Mouse (Mus musculus): Measurements from ENCODE around the gene Adamts18. TPM values are rescaled to one million over a fixed set of nuclear protein-coding genes. Genes with fewer than 3 reads are reported as not detected.

Gene Adamts18
- polyA plus RNA-seq (2016; fragmentation: Nextera tagmentation; extraction: Ambion mirVana), result 1.2 and 5.2 TPM in 2 replicates

- DNase-seq (ENCODE audit: low spot score), result no peak
- peak within 1 kb of the TSS; percentile 60 for H3K27ac ChIP-seq
- H3K36me3 ChIP-seq, result no peaks in the 10 kb centered on the region
- WGBS, result under 1% methylated on average over 32 of the region's 32 CpGs
- H3K4me1 ChIP-seq, result peaks cover 14% of the 10 kb centered on the region
- H3K4me3 ChIP-seq, result peak within 1 kb of the TSS; percentile 68
- no peaks in the 10 kb centered on the region for H3K9me3 ChIP-seq
- H3K27me3 ChIP-seq (ENCODE audit: insufficient read depth, poor library complexity, severe bottlenecking), result peaks cover 55% of the 10 kb centered on the region
Observed at GRCm38 (mm10) chr8:113848653-113849135, at the start of gene Adamts18. Gene Adamts18, minus strand, starts transcription at chr8:113848738.

- Histone ChIP-seq H3K36me3 (no peaks in the 10 kb centered on the region), H3K9me3 (no peaks in the 10 kb centered on the region), H3K4me1 (no peaks in the 10 kb centered on the region), H3K4me3 (no peak overlapping the region), H3K27ac (no peak overlapping the region), H3K27me3 (ENCODE audit: insufficient read depth, poor library complexity, severe bottlenecking) (no peaks in the 10 kb centered on the region)
- DNase-seq (ENCODE audit: low spot score), result no peak
- WGBS, result 83% methylated on average over 1 of the region's 1 CpGs
Observed at GRCm38 (mm10) chr8:113896446-113896845, 47.9 kb upstream of the Adamts18 start.

GRCm38 (mm10) chr8:113891376-113891775 lies 42.8 kb upstream of the Adamts18 start:
- H3K4me3 ChIP-seq, result no peak overlapping the region
- 47% methylated on average over 3 of the region's 3 CpGs for WGBS

DNA sequence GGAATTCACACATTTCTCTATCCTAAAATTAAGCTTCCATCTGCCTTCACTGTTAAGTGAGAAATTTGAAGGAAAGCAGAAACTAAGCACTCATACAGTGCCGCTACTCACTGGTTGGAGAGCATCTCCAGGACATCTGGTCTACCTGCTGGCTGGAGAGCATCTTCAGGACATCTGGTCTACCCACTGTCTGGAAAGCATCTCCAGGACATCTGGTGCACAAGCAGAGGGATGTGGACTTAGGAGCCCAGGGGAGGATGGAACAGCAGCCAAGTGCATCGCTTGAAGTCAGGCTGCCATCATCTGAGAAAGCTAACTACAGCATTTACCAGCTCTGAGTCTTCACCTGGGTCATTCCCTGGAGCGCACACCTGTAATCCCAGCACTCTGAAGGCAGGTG lies 38.0 kb upstream of the Adamts18 start:
- Histone ChIP-seq H3K4me3 (no peak overlapping the region), H3K9me3 (no peaks in the 10 kb centered on the region), H3K4me1 (no peaks in the 10 kb centered on the region), H3K27me3 (ENCODE audit: insufficient read depth, poor library complexity, severe bottlenecking) (no peaks in the 10 kb centered on the region), H3K27ac (no peak overlapping the region), H3K36me3 (no peaks in the 10 kb centered on the region)
- peak; percentile 61 for DNase-seq (ENCODE audit: low spot score)
- 88% methylated on average over 3 of the region's 3 CpGs for WGBS

More at GRCm38 (mm10) chr8:113891376-113891775, 42.8 kb upstream of the Adamts18 start:
- Histone ChIP-seq H3K9me3 (no peaks in the 10 kb centered on the region), H3K27ac (no peak overlapping the region), H3K36me3 (no peaks in the 10 kb centered on the region), H3K27me3 (ENCODE audit: insufficient read depth, poor library complexity, severe bottlenecking) (no peaks in the 10 kb centered on the region), H3K4me1 (no peaks in the 10 kb centered on the region)
- no peak for DNase-seq (ENCODE audit: low spot score)

DNA sequence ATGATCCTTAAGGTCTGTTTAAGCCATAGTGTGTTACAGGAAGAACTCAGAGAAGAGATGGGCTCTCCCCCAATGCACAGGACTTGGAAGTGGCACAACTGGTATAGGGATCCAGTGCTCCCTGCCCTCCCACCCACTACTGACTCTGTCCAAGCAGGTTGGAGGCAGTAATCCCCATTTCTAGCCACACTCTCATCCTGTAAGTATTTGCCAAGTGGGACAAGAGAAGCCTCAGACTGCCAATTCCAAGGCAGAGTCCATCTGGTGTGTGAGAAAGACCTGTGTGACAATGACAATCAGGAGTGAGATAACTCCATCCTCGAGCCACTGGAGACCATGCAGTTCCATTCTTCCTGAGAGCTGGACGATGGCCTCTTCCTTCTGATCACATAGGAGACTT lies 36.6 kb upstream of the Adamts18 start:
- no peak overlapping the region for H3K4me3 ChIP-seq
- no peak for DNase-seq (ENCODE audit: low spot score)
- H3K9me3 ChIP-seq, result no peaks in the 10 kb centered on the region
- H3K36me3 ChIP-seq, result no peaks in the 10 kb centered on the region
- no peak overlapping the region for H3K27ac ChIP-seq
- WGBS, result 66% methylated on average over 2 of the region's 2 CpGs
- no peaks in the 10 kb centered on the region for H3K27me3 ChIP-seq (ENCODE audit: insufficient read depth, poor library complexity, severe bottlenecking)
- H3K4me1 ChIP-seq, result no peaks in the 10 kb centered on the region

DNA sequence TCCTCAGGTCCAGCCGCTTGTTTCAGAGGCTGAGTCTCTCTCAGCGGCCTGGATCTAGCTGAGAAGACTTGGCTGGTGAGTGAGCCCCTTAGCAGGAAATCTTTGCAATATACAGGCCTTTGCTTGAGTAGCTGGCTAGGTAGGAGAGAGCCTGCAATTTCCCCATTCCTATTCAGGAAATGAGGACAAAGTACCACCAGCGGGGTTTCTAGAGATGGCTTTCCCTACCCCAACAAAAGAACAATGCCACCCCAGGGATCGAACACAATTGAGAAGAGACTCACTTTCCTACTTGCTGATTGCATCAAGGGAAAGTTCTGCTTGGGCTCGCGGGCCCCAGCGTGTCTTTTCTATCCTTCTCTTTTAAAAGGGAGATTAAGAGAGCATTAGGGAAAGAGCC lies 35.5 kb upstream of the Adamts18 start:
- 39% methylated on average over 7 of the region's 7 CpGs for WGBS
- DNase-seq (ENCODE audit: low spot score), result no peak

DNA sequence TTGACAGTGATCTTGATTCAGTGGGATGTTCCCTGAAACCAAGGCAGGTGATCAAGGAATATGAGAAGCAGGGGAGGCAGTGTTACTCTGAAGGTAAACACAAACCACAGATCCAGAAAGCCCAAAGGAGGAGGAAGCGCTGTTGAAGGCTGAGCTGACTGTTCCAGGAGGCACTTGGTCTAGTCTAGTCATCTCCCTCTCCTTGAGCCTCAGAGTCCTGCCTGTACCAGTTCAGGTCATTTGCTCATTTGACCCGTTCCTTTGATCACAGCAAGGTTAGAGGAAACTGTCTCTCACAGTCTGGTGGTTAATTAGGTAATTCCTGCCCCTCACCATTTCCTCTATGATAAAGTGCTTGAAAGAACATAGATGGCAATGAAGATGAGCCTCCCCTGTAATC lies 34.0 kb upstream of the Adamts18 start:
- no peak overlapping the region for H3K27ac ChIP-seq
- no peaks in the 10 kb centered on the region for H3K36me3 ChIP-seq
- peaks cover 4% of the 10 kb centered on the region; the same call in 1 of the 2 replicates for H3K4me1 ChIP-seq
- H3K9me3 ChIP-seq, result no peaks in the 10 kb centered on the region
- peak; percentile 53 for DNase-seq (ENCODE audit: low spot score)
- no peaks in the 10 kb centered on the region for H3K27me3 ChIP-seq (ENCODE audit: insufficient read depth, poor library complexity, severe bottlenecking)
- H3K4me3 ChIP-seq, result no peak overlapping the region
- 51% methylated on average over 2 of the region's 2 CpGs for WGBS

More for the DNA sequence above, 35.5 kb upstream of the Adamts18 start:
- H3K36me3 ChIP-seq, result no peaks in the 10 kb centered on the region
- no peaks in the 10 kb centered on the region for H3K27me3 ChIP-seq (ENCODE audit: insufficient read depth, poor library complexity, severe bottlenecking)
- no peak overlapping the region for H3K4me3 ChIP-seq
- H3K9me3 ChIP-seq, result no peaks in the 10 kb centered on the region
- no peak overlapping the region for H3K27ac ChIP-seq
- no peaks in the 10 kb centered on the region for H3K4me1 ChIP-seq

DNA sequence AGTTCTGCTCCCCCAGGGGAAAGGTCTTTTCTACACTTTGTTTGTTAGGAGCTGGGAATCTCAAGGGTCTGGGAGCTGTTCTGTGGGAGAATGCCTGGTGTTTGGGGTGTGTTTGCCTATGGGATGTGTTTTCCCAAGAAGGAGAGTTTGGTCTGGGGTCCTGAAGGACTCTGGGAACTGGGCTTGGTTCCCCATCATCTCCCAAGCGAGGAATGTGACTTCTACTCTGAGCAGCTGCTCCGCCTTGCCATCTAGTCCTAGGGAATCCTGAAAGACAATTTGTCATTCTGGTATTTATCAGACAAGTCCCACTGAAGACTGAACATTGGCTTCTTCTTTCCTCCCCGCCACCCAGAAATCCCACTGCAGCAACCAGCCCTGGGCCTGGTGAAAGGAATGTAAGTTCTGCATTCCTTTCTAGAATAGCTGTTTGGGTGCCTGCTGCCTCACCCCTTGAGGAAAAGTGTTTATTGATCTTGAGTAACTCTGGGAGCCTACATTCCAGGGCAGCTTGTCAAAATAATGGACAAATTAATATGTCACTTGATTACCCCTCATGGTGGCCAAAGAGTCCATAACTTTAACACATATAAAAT lies 30.0 kb upstream of the Adamts18 start:
- no peaks in the 10 kb centered on the region for H3K9me3 ChIP-seq
- no peaks in the 10 kb centered on the region for H3K27me3 ChIP-seq (ENCODE audit: insufficient read depth, poor library complexity, severe bottlenecking)
- DNase-seq (ENCODE audit: low spot score), result peak; percentile 19
- no peak overlapping the region for H3K4me3 ChIP-seq
- WGBS, result 42% methylated on average over 3 of the region's 3 CpGs
- peaks cover 4% of the 10 kb centered on the region; the same call in 1 of the 2 replicates for H3K4me1 ChIP-seq
- H3K36me3 ChIP-seq, result no peaks in the 10 kb centered on the region
- no peak overlapping the region for H3K27ac ChIP-seq

DNA sequence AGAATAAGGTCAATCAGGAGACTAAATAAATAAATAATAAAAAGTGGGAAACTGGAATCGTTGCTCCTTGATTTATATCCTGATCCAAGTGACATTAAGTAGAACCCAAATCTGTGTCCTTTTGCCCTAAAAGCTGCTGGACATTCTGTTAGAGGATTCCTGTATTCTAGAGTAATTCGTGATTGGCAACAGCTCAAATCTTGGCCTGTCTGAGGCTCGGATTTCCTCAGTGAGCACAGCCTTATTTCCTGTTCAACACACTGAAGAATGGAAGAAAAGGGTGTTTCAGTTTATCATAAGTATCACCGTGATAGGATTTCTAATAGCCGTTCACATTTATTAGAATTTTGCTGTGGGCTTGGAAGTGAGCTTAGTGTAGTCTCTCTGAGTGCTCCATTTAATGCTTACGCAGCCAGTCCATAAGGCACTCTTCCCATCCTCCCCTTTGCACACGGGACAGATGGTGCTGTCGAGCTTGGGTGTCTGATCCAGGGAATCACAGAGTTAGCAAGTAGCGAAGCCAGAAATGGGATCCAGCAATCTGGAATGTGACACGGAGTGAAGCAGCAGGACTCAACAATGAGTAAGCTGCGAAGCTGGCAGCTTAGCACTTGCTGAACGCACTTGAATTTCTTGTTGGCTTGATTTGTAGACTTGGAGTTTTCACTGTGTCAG lies 25.0 kb upstream of the Adamts18 start:
- DNase-seq (ENCODE audit: low spot score), result peak; percentile 42
- Histone ChIP-seq H3K4me1 (peaks cover 4% of the 10 kb centered on the region; the same call in 1 of the 2 replicates), H3K27me3 (ENCODE audit: insufficient read depth, poor library complexity, severe bottlenecking) (no peaks in the 10 kb centered on the region), H3K27ac (no peak overlapping the region), H3K4me3 (no peak overlapping the region), H3K36me3 (no peaks in the 10 kb centered on the region), H3K9me3 (no peaks in the 10 kb centered on the region)
- 80% methylated on average over 12 of the region's 12 CpGs for WGBS

GRCm38 (mm10) chr8:113872436-113872835 lies 23.9 kb upstream of the Adamts18 start:
- Histone ChIP-seq H3K36me3 (no peaks in the 10 kb centered on the region), H3K27ac (no peak overlapping the region)

GRCm38 (mm10) chr8:113866530-113866929 lies 18.0 kb upstream of the Adamts18 start:
- no peaks in the 10 kb centered on the region for H3K9me3 ChIP-seq
- 77% methylated on average over 4 of the region's 4 CpGs for WGBS
- H3K27ac ChIP-seq, result no peak overlapping the region
- no peaks in the 10 kb centered on the region for H3K27me3 ChIP-seq (ENCODE audit: insufficient read depth, poor library complexity, severe bottlenecking)
- no peaks in the 10 kb centered on the region for H3K36me3 ChIP-seq
- no peak overlapping the region for H3K4me3 ChIP-seq
- no peak for DNase-seq (ENCODE audit: low spot score)
- H3K4me1 ChIP-seq, result no peaks in the 10 kb centered on the region

More at GRCm38 (mm10) chr8:113872436-113872835, 23.9 kb upstream of the Adamts18 start:
- Histone ChIP-seq H3K27me3 (ENCODE audit: insufficient read depth, poor library complexity, severe bottlenecking) (no peaks in the 10 kb centered on the region), H3K4me1 (no peaks in the 10 kb centered on the region), H3K9me3 (no peaks in the 10 kb centered on the region), H3K4me3 (no peak overlapping the region)
- peak; percentile 31 for DNase-seq (ENCODE audit: low spot score)
- 86% methylated on average over 6 of the region's 6 CpGs for WGBS

DNA sequence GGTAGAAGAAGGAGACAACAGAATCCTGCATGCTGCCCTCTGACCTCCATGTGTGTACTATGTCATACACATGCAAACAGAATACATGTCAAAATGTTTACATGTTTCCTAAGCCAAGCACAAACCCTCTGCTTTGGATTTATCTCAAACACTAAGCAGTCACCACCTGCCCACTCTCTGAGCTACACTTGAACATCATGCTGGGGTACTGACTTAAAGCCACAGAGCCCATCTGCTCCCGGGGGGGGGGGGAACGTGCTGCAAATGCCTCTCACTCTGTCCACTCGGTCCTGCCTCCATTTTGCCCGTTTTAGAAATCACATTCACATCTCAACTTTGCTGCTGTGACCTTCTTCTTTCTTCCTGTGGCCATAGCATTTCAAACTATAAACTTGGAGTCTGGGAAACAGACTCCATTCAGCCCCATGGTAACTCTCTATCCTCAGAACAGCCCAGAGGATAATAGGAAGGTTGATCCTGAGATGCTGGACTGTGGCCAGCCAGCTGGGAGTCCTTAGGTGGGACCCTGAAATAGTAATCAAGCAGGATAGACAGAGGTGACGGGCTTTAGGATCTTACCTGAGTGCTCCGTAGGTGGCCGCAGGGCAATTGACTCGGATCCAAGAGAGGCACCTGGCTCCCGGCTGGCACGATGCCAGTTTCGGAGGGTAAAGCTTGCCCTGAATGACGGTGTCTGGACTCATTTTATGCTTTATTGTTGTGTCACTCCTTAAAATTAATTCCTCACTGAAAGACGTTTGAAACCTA lies 17.0 kb upstream of the Adamts18 start:
- H3K9me3 ChIP-seq, result no peaks in the 10 kb centered on the region
- no peaks in the 10 kb centered on the region for H3K36me3 ChIP-seq
- H3K27me3 ChIP-seq (ENCODE audit: insufficient read depth, poor library complexity, severe bottlenecking), result no peaks in the 10 kb centered on the region
- no peaks in the 10 kb centered on the region for H3K4me1 ChIP-seq
- no peak overlapping the region for H3K27ac ChIP-seq
- WGBS, result 85% methylated on average over 13 of the region's 13 CpGs
- peak; percentile 59 for DNase-seq (ENCODE audit: low spot score)
- H3K4me3 ChIP-seq, result no peak overlapping the region

Measured in heart, embryonic 10.5 days (tissue).